Mouse (Mus musculus): ENCODE results near the gene Gin1. TPM values are rescaled to one million over a fixed set of nuclear protein-coding genes. Genes with fewer than 3 reads are reported as not detected.

Gene Gin1
- polyA plus RNA-seq, 1 experiment from 2014 or later: 15.1 TPM

DNA sequence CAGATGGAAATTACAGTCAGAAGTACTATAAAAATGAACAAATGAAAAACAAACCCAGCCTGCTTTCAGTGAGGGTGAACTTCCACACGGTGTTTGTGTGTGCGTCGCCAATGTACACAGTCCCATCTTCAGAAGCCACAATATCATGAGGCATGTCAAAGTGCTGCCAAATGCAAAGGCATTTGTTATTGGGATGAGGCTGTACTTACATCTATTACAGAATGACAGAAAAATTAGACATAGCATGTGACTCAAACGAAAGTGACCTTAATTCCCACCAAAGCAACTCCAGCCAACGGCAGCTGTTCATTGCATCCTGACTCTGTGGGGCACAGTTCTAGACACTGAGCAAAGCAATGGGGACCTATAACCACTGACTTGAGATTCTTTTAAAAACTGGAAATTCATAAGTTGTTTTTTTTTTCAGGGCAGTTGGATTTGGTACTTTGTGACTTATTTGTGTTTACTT, 64.4 kb downstream of the Gin1 start:
- Histone ChIP-seq H3K36me3 (peaks cover 4% of the 10 kb centered on the region; the same call in 1 of the 2 replicates), H3K4me3 (no peak overlapping the region), H3K9me3 (no peaks in the 10 kb centered on the region), H3K4me1 (replicated peaks) (0 out of 2 replicates have a peak, but pooled peaks cover 8% of the 10 kb centered on the region), H3K9ac (no peak overlapping the region), H3K27me3 (no peaks in the 10 kb centered on the region), H3K4me2 (no peak overlapping the region), H3K27ac (replicated peaks) (no peak overlapping the region)
- 64% methylated on average over 5 of the region's 5 CpGs for WGBS
- ATAC-seq (ENCODE audit: low FRiP score, low read depth): no peak

Other genes with a start within 250 kb of the Gin1 start
- gene D1Ertd622e, start 108.1 kb upstream of the Gin1 start, polyA plus RNA-seq (2015; fragmentation: Nextera tagmentation; extraction: Ambion mirVana): 55.6 and 57.3 TPM in 2 replicates
- 53.5 and 55.4 TPM in 2 replicates for gene Ppip5k2, start 239 bp downstream of the Gin1 start, polyA plus RNA-seq (2015; fragmentation: Nextera tagmentation; extraction: Ambion mirVana)